Mouse (Mus musculus) lung, postnatal 25 days (tissue): ENCODE results near the gene Donson.

Experiments used
- DNase-seq: peaks from one replicate; pipeline ENCODE4 v3.0.0; 2022; ENCODE audit warnings: low spot score

Donson gene

DNA sequence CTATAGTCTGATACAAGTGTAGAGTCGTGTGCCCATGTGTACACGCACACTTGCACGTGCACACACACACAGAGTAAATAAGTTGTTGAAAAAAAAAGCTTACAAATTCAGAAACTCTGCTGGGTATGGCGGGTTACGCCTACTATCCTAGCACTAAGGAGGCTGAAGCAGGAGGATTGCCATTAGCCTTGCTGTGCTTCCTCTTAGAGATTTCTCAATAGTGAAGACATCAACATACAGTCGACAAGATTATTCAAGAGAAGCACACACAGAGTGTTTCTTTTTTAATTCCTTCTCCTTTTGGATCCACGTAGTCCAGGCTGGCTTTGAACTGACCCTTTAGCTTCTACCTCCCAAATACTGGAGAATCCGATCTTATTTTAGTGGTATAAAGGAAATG is 48.4 kb downstream of the Donson start:
- no peak for DNase-seq

DNA sequence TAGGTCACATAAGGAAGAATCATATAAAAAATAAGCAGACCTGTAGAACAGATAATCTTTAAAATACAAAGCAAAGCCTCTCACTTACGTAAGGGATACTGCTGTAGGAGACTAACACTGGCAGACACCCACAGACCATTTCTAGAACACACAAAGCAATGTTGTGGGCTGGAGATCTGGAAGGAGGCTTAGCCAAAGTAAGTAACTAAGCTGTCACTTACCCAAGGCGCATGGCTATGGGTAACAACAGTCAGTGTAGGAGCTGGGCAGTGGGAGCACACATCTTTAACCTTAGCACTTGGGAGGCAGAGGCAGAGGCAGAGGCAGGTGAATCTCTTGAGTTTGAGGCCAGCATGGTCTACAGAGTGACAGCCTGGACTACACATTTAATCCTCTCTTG is 48.9 kb downstream of the Donson start:
- no peak for DNase-seq

DNA sequence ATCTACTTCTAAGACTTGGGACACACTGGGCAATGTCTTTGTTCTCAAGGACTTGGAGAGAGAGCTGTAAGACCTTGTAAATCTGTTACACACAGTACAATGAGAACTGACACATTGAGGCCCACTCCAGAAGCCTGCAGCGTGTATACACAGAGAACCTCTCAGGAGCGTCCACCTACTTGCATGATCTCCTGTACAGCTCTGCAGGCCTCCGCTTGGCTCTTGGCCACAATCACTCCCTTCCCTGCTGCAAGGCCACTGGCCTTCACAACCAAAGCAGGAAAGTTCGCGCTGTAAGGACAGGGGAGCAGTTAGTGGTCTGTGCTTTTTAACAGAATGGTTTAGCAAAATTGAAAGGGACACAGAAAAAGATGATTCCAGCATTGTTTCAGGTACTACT is 49.4 kb downstream of the Donson start:
- DNase-seq = no peak

DNA sequence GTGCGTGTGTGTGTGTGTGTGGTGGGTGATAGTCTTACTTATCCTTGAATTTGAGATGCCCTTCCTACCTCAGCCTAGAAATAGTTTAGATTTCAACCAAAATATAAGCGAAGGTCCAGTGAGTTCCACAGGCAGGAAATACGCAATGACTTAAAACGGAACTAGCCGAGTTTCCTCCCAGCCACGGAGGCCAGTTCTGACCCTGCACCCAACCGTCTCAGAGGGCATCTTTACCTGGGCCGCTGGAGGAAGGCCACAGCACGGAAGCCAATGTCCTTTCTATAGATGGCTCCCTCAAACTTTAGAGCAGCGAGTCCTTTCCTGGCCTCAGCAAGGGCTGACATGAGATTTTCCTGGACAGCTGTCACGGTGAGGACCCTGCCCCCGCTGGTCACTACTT is 54.9 kb downstream of the Donson start:
- DNase-seq = no peak

DNA sequence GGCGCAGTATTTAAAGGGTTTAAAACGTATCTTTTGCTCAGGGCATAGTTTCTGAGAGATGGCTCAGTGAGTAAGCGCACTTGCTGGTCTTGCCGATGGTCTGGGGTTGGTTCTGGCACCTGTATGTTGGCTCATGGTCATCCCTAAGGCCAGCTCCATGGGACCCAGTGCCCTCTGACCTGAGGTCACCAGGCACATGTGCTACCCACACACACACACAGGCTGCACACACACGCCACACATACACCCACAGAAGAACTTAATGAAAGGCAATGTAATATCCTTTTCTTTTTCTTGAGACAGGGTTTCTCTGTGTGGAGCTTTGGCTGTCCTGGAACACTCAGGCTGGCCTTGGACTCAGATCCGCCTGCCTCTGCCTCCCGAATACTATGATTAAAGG is 55.6 kb downstream of the Donson start:
- DNase-seq = no peak

DNA sequence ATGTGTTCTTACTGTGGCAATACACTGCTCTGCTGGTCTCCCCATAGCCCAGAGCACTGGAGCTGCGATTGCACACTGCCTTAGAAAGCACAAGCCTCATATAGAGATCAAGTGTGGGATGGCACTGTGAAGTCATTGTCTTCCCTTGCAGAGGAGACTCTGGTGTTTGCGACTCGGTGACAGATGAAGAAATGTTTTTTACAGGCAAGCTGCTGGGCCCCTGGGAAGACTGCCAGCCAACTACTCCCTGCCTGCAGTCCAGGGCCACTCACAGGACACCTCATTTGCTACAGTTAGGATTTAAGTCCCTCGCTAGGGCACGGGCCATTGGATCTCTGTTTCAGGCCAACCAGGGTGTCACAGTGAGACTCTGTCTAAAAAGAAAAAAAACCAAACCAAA is 56.1 kb downstream of the Donson start:
- DNase-seq = no peak

DNA sequence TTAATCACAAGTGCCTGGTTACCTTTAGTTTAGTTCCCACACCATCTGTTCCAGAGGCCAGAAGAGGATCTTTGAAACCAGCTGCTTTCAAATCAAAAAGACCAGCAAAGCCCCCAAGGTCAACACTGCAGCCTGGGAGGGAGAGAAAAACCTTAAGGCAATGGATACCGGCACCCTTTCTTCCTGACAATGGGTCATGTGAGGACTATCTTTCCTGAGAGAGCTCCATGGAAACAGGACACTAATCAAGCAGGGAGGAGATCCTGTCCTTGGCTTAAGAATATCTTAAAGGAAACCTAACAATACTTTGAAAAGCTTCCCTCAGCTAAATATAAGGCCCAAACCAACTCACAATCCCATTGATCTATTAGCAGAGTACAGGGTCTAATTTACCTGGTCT is 58.0 kb downstream of the Donson start:
- no peak for DNase-seq

DNA sequence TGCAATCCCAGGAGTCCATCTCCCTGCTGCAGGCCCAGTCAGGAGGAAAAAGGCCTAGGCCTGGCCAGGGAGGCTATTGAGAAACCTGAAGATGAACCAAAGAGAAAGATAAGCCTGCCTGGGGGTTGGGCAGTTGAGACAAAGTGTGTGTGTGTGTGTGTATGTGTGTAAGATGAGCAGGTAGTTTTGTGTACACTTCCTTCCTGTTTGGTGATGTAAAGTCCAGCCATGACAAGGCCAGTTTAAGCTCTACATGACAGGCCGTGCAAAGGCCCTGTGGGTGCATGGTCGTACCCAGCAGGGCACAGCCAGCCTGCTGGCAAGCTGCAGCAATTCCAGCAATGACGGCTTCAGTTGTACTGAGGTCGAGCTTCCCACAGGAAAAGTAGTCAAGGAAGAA is 58.8 kb downstream of the Donson start:
- no peak for DNase-seq

DNA sequence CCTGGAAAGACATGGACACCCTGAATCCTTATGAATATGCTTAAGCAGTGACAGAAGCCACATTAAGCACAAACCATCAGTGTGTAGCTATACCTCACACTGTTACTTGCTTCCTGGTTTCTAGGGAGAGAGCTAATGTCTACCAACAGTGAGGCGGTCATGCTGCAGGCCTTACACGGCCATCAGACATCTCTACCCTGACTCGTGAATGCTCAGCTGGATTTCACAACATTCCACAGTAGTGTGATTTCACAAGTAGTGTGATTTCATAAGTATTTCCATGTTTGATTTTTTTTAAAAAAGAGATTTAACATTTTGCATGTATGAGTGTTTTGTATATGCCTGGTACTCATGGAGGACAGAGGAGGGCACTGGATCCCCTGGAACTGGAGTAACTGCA is 59.9 kb downstream of the Donson start:
- DNase-seq = no peak

DNA sequence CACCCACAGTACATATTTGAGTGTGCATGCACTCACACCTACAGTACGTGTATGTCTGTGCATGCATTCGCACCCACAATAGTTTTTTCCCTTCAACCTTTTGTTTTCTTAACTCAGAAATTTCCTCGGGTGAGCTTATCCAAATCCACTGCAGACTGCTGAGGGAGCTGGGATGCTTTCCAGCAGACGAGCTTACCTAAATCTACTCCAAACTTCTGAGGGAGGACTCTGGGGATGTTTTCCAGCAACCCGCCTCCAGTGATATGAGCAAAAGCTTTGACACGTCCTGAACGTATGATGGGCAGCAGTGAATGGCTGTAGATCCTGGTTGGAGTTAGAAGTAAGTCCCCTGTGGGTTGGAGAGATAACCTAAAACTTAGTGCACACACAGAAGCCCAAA is 60.7 kb downstream of the Donson start:
- no peak for DNase-seq
